23 mouse cellular contexts compared by ENCODE assay signal in genomic region chr6:142916271-142916941, GRCm38 (mm10). TPM values are rescaled to one million over a fixed set of nuclear protein-coding genes. Genes with fewer than 3 reads are reported as not detected.
DNase-seq lines count a peak whose midpoint lies in the region; ATAC-seq lines count a peak whose summit lies in the region.
"Had no signal": no experiment of that assay in that cellular context is flagged by ENCODE, and none has a peak within 500 bp of the region (broad histone marks: within the 10 kb centered on the region; RNA-seq: fewer than 3 reads in every experiment).

No protein-coding gene starts in this region.

- peak; percentile 61 for DNase-seq in heart, adult 11 months
- peak; percentile 38 for DNase-seq in thymus, postnatal 0 days (ENCODE audit: low spot score)
- no peak for DNase-seq in thymus, postnatal 10 days (ENCODE audit: low spot score in 2 of 2)
- peak; percentile 74 for DNase-seq in naive thymus-derived CD4-positive, alpha-beta T cell, adult 2 months (ENCODE audit: low read depth)
- DNase-seq in yolk sac, embryonic 10.5 days (ENCODE audit: low spot score): no peak
- DNase-seq in cerebellum, adult 8-10 months: no peak
- DNase-seq: cerebellum, postnatal 10 days; gastrocnemius, postnatal 25 days; kidney, postnatal 4 days; liver, embryonic 13.5 days; lung, embryonic 14.5 days; lung, postnatal 4 days; right cerebral cortex, adult 18-20 months had no signal

- no peak for ATAC-seq in heart, embryonic 12.5 days (ENCODE audit: insufficient number of reproducible peaks, low FRiP score)
- ATAC-seq in midbrain, embryonic 15.5 days (replicated peaks): no peak
- ATAC-seq: forebrain, embryonic 15.5 days had no signal

- no peak overlapping the region for H3K4me2 ChIP-seq in heart, embryonic 12.5 days
- no peak overlapping the region for H3K4me2 ChIP-seq in midbrain, embryonic 15.5 days
- H3K4me2 ChIP-seq: embryonic facial prominence, embryonic 13.5 days; forebrain, embryonic 15.5 days; heart, embryonic 11.5 days; kidney, embryonic 15.5 days; limb, embryonic 13.5 days; liver, embryonic 13.5 days; lung, embryonic 14.5 days; midbrain, embryonic 12.5 days; neural tube, embryonic 13.5 days had no signal

- H3K27me3 ChIP-seq in heart, embryonic 12.5 days (replicated peaks): no peaks in the 10 kb centered on the region
- H3K27me3 ChIP-seq in midbrain, embryonic 15.5 days (replicated peaks): no peaks in the 10 kb centered on the region
- H3K27me3 ChIP-seq: embryonic facial prominence, embryonic 13.5 days; forebrain, embryonic 15.5 days; kidney, embryonic 15.5 days; limb, embryonic 13.5 days; liver, embryonic 13.5 days; midbrain, embryonic 12.5 days; neural tube, embryonic 13.5 days had no signal

- H3K4me1 ChIP-seq in heart, embryonic 12.5 days (replicated peaks): peaks cover 7% of the 10 kb centered on the region
- H3K4me1 ChIP-seq in midbrain, embryonic 15.5 days: no peaks in the 10 kb centered on the region
- H3K4me1 ChIP-seq: embryonic facial prominence, embryonic 13.5 days had no signal

- no peak overlapping the region for H3K9ac ChIP-seq in heart, embryonic 12.5 days
- H3K9ac ChIP-seq in midbrain, embryonic 15.5 days: no peak overlapping the region
- H3K9ac ChIP-seq: embryonic facial prominence, embryonic 13.5 days; forebrain, embryonic 15.5 days; kidney, embryonic 15.5 days; limb, embryonic 13.5 days; liver, embryonic 13.5 days; lung, embryonic 14.5 days; midbrain, embryonic 12.5 days; neural tube, embryonic 13.5 days had no signal

- H3K4me3 ChIP-seq in heart, embryonic 12.5 days: no peak overlapping the region
- no peak overlapping the region for H3K4me3 ChIP-seq in midbrain, embryonic 15.5 days
- H3K4me3 ChIP-seq: embryonic facial prominence, embryonic 13.5 days; forebrain, embryonic 15.5 days; hindbrain, embryonic 10.5 days; kidney, embryonic 15.5 days; limb, embryonic 13.5 days; liver, embryonic 13.5 days; midbrain, embryonic 12.5 days; neural tube, embryonic 13.5 days had no signal

- H3K27ac ChIP-seq in heart, embryonic 12.5 days (ENCODE audit: poor library complexity, severe bottlenecking): no peak overlapping the region
- no peak overlapping the region for H3K27ac ChIP-seq in midbrain, embryonic 15.5 days
- H3K27ac ChIP-seq: embryonic facial prominence, embryonic 13.5 days; forebrain, embryonic 15.5 days; hindbrain, embryonic 10.5 days; kidney, embryonic 15.5 days; limb, embryonic 13.5 days; liver, embryonic 13.5 days; midbrain, embryonic 12.5 days had no signal

- 91% methylated on average over 11 of the region's 11 CpGs for WGBS in heart, embryonic 12.5 days
- 89% methylated on average over 11 of the region's 11 CpGs for WGBS in midbrain, embryonic 15.5 days

- no peaks in the 10 kb centered on the region for H3K9me3 ChIP-seq in heart, embryonic 12.5 days (replicated peaks)
- H3K9me3 ChIP-seq in midbrain, embryonic 15.5 days: no peaks in the 10 kb centered on the region
- H3K9me3 ChIP-seq: embryonic facial prominence, embryonic 13.5 days; forebrain, embryonic 15.5 days; hindbrain, embryonic 10.5 days; kidney, embryonic 15.5 days; limb, embryonic 13.5 days; liver, embryonic 13.5 days; midbrain, embryonic 12.5 days; neural tube, embryonic 13.5 days had no signal

- H3K36me3 ChIP-seq in heart, embryonic 12.5 days: no peaks in the 10 kb centered on the region
- no peaks in the 10 kb centered on the region for H3K36me3 ChIP-seq in midbrain, embryonic 15.5 days (replicated peaks)
- H3K36me3 ChIP-seq: embryonic facial prominence, embryonic 13.5 days; forebrain, embryonic 15.5 days; kidney, embryonic 15.5 days; limb, embryonic 13.5 days; liver, embryonic 13.5 days; midbrain, embryonic 12.5 days had no signal

RNA-seq across cellular contexts. Expression of gene St8sia1, which starts 47.8 kb away (rescaled TPM):
- 3.7 and 4.0 TPM in 2 replicates for polyA plus RNA-seq in heart, embryonic 12.5 days (2016; fragmentation: Nextera tagmentation; extraction: Ambion mirVana)
- 8.1 and 10.0 TPM in 2 replicates for polyA plus RNA-seq in thymus, postnatal 0 days (2015; fragmentation: Nextera tagmentation; extraction: Ambion mirVana)
- polyA plus RNA-seq in midbrain, embryonic 15.5 days (2015; fragmentation: Nextera tagmentation; extraction: Ambion mirVana): 8.8 and 9.2 TPM in 2 replicates

Comparison
In these comparisons a context has a peak if more than half of its experiments do, and no peak if none do; other contexts are left out.
1. DNase-seq: peak in heart, adult 11 months (single experiment), thymus, postnatal 0 days (single experiment) and naive thymus-derived CD4-positive, alpha-beta T cell, adult 2 months (single experiment); none in thymus, postnatal 10 days (0 of 2), yolk sac, embryonic 10.5 days (single experiment) and cerebellum, adult 8-10 months (single experiment).